Mouse (Mus musculus): ENCODE results near the gene Atg16l1.

The Atg16l1 gene

GRCm38 (mm10) chr1:87755641-87756470 lies at the start of gene Atg16l1:
TSS of gene Atg16l1 (plus strand) at chr1:87755870.
- DNase-seq (ENCODE audit: low read depth): peak; percentile 94

- DNase-seq (ENCODE audit: low read depth): no peak
Measured at GRCm38 (mm10) chr1:87706361-87706760, 49.3 kb upstream of the Atg16l1 start.

DNA sequence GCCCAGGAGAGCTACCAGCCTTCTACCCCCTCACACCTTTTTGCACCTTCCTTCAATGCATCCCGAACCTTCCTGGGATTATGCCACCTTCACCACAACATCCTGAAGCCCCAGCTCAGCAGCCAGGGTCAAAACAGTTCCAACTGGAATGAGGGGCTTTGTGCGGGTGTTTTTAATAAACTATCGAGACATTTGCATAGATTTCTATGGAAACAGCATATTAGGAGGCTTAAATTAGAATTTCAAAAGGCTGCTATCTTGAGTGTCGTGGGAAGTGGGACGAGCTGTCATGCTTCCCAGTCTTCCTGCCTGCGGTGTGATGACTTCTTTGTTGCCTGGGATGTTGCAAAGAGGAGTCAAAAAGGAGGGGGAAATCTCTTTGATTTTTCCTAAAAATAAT lies 46.6 kb upstream of the Atg16l1 start:
- DNase-seq (ENCODE audit: low read depth): no peak

DNA sequence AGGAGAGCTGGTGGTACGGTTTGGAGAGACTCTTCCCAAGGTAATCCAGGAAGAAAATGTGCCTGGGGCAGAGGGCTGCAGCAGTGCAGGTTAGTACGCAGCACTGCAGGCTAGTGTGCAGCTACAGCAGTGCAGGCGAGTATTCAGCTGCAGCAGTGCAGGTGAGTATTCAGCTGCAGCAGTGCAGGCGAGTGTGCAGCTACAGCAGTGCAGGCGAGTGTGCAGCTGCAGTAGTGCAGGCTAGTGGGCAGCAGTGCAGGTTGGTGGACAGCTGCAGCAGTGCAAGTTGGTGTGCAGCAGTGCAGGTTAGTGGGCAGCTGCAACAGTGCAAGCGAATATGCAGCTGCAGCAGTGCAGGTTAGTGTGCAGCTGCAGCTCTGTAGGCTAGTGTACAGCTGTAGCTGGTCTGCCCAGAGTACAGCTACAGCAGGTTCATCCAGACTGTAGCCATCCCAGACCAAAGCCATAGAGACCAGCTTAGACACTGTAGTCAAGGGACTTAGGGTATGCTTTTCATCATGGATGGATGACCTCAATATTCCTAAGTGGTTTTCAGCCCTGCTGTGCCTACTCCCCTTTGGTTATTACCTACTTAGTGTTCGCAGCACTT lies 45.9 kb upstream of the Atg16l1 start:
- no peak for DNase-seq (ENCODE audit: low read depth)

DNA sequence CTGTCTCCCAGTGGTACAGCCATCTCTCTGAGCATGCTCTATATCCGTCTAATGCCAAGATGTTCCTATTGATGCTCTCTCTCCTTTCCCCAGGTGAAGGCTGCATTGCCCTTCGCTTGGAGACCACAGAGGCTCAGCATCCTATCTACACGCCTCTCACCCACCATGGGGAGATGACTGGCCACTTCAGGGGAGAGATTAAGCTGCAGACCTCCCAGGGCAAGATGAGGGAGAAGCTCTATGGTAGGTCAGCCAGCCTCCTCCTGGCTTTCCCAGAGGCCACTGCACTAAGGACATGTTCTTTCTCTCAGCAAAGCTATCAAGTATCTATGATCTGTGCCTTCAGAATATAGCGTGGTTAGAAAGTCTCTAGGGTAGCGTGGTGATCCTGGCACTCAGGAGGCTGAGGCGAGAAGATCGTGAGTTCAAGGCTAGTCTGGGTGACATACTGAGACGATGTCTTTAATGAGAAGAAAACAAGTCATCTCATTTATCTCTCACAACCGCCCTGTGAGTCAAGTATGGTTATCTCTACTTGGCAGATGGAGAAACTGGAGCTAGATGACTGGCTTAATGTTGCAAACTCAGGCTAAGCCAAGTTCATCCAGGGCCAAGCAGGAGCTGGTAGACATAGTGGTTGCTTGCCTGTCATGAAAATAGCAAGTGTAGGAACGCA lies 43.6 kb upstream of the Atg16l1 start:
- peak; percentile 66 for DNase-seq (ENCODE audit: low read depth)

GRCm38 (mm10) chr1:87712614-87712971 lies 43.1 kb upstream of the Atg16l1 start:
- DNase-seq (ENCODE audit: low read depth): no peak

GRCm38 (mm10) chr1:87721382-87721781 lies 34.3 kb upstream of the Atg16l1 start:
- no peak for DNase-seq (ENCODE audit: low read depth)

- DNase-seq (ENCODE audit: low read depth): no peak
Measured at GRCm38 (mm10) chr1:87722081-87722480, 33.6 kb upstream of the Atg16l1 start.

DNA sequence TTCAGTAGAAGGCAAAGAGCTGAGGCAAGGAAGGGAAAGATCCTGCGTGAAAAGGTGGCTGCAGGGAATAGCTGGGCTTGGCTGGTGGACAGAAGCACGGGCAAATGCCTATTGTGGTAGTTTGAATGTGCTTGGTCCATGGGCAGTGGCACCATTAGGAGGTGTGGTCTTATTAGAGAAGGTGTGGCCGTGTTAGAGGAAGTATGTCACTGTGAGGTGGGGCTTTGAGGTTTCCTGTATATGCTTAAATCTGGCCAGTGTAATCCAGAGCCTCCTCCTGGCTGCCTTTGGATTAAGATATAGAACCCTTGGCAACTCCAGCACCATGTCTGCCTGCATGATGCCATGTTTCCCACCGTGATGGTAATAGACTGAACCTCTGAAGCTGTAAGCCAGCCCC lies 32.3 kb upstream of the Atg16l1 start:
- no peak for DNase-seq (ENCODE audit: low read depth)

DNA sequence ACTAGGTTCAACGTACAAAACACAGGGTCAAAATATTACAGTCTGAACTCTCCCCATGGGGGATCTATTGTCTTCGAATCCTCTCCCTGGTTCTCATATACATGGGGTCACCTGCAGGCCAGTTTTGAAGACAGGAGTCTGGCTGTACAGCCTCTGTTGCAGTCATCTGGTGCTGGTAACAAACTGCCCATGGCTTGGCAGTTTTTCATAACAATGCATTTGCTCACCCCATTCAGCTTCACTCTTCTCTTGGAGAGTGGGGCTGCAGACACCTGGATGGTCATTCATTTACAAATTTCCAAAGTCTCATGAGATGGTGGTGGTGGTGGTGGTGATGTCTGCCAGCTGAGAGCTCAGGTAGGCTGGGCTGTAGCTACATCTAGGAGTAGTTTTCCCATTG lies 26.6 kb upstream of the Atg16l1 start:
- no peak for DNase-seq (ENCODE audit: low read depth)

DNA sequence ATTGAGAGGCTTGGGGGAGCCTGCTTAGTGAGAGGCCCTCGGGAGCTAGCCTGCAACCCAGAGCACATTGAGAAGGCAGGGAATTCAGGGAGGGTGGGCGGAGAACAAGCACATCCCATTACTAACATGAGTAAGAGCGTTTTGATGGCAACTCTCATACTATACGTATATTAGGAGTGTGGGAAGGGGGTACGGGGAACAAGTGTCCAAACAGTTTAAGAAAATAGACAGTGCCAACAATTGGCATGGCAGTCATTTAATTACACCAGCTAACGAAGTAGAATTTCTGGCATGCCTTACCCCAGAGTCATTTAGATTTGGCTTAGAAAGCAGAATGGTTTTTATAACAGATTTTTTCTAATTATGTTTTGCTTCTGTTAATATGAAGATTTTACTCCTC lies 25.8 kb upstream of the Atg16l1 start:
- DNase-seq (ENCODE audit: low read depth): no peak

DNA sequence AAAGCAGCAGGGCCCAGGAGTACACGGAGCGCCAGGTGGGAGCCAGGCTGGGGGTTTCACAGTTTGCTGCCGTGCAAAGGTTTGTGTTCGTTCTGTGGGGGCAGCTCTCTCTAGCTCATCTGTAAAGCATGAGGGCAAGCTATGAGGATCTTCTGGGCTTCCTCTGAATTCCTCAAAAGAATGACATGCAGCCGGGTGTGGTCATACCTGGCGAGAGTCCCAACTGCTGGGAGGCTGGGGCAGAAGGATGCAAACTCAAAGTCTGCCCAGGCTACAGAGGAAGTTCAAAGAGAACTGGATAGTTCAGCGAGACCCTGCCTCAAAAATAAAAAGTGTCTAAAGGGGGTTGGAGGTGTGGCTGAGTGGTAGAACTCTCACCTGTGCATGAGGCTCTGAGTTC lies 25.4 kb upstream of the Atg16l1 start:
- DNase-seq (ENCODE audit: low read depth): no peak

- DNase-seq (ENCODE audit: low read depth): no peak
Measured at GRCm38 (mm10) chr1:87733212-87733611, 22.5 kb upstream of the Atg16l1 start.

- DNase-seq (ENCODE audit: low read depth): no peak
Measured at GRCm38 (mm10) chr1:87734153-87734552, 21.5 kb upstream of the Atg16l1 start.

DNA sequence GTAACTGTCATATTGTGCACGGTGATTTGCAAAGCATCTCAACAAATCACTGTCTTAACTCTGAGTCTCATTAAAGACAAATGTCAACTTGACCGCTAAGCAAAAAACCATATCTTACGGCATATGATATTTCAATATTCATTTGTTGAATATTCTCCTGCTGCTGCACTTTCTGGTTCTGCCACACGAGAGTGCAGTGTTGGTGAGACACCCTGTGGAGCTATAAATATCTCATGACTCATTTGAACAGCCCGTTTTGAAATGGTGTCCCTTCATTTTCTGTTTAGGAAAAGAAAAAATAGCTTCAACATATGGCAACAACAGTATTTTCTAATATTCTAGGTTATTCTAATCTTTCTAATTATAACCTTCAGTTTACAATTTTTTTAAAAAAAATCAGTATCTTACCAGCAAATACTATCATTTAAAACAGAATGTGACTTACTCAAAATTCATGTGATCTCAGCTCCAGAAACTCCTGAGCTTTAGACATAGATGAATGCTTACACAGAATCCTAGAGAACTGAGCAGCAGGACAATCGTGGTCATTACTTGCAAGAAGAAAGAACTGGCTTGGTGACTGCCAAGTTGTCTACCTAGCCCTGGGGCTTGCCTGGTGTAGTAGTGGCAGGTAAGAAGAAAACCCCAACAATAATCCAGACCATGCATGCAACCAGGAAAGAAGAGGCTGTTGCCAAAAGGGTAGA lies 14.9 kb upstream of the Atg16l1 start:
- no peak for DNase-seq (ENCODE audit: low read depth)

DNA sequence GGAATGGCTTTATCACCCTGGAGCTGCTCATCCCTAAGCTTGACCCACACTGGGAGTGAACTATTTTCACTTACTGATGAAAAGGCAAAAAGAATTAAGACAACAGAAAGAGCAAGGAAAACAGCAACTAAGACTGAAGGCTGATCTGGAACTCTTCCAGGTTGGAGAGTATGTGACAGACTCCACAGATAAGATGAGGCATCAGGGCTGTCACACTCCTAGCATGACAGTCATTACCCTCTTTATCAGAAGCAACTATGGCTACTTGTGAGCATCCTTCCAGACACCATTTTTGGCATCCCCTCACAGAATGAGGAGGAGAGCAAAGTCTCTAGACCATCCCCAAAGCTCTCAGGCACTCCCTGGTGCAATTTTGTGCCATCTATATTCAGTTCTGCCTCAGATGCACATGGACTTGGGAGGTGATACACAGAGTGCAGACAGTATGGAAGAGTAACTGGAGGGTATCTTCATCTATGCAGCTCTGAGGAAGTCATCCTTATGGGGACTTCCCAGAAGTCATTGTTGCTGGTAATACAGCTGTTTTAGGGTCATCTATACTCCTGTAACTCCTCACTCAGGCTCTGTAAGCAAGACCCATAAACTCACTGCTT lies 6.2 kb upstream of the Atg16l1 start:
- no peak for DNase-seq (ENCODE audit: low read depth)

GRCm38 (mm10) chr1:87763821-87764220 lies 8.2 kb downstream of the Atg16l1 start:
- DNase-seq (ENCODE audit: low read depth): peak; percentile 55

- DNase-seq (ENCODE audit: low read depth): no peak
Measured at GRCm38 (mm10) chr1:87765741-87766140, 10.1 kb downstream of the Atg16l1 start.

- DNase-seq (ENCODE audit: low read depth): no peak
Measured at GRCm38 (mm10) chr1:87766233-87766632, 10.6 kb downstream of the Atg16l1 start.

DNA sequence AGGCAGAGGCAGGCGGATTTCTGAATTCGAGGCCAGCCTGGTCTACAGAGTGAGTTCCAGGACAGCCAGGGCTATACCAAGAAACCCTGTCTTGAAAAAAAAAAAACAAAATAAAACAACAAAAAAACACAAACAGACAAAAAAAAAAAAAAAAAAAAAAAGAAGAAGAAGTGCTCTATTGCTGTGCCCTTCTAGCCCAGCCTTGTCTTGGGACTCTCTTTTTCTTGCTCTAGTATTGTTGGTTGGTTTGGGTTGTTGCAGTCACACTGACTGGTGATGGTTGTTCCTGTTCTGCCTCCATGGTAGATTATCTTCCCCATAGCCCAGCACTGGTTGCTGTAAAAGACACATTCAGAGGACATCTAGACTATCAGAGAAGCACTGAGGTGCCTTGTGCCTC lies 13.6 kb downstream of the Atg16l1 start:
- DNase-seq (ENCODE audit: low read depth): no peak

DNA sequence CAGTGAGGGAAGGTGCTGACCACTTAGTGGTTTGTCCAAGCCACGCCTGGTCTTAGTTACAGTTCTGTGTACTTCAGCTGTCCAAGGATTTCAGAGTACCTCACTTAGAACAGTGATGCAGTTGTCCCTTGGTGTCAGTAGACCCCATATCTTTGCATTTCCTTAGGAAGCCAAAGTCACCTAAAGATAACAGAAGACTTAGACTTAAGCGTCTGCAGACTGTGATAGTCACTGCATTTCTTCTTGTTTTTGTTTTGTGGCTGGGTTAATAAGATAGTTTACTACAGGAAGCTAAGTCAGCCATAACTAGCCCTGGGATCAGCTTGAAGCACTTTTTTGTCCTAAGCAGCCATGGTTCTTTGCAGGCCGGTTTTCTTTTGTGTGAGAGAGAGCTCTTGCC lies 14.8 kb downstream of the Atg16l1 start:
- DNase-seq (ENCODE audit: low read depth): no peak

- DNase-seq (ENCODE audit: low read depth): no peak
Measured at GRCm38 (mm10) chr1:87771724-87772123, 16.1 kb downstream of the Atg16l1 start.

Measured in c-Kit-positive CD71-positive TER-119-negative erythroid progenitor cells, embryonic 14.5 days (primary cell).